Mouse (Mus musculus) heart, postnatal 0 days (tissue): Measurements from ENCODE around the gene Tgfbr1.

Experiments used
- CTCF ChIP-seq: IDR thresholded peaks from 2 replicates; pipeline ENCODE4 v1.5.1; 2016; ENCODE audit warnings: antibody characterized with exemption, control low read depth, low read depth
- EP300 ChIP-seq: IDR thresholded peaks from 2 replicates; pipeline ENCODE4 v1.6.1; 2016; ENCODE audit warnings: antibody characterized with exemption, low read depth

DNA sequence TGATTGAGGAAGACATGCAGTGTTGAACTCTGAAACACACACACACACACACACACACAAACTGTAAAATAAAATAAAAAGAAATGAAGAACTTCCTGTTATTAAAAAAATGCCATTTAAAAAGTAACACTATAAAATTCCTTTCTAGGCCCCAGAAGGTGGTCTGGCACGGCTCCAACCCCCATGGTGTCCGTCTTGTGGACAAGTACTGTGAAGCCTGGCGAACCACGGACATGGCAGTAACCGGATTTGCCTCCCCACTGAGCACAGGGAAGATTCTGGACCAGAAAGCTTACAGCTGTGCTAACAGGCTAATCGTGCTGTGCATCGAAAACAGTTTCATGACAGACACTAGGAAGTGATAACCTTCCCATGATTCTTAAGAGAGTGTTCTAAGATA, 41.1 kb upstream of the Tgfbr1 start:
- TF ChIP-seq CTCF: no peak
- no peak for TF ChIP-seq EP300
